Mouse (Mus musculus): ENCODE data around the gene Dsp. TPM values are rescaled to one million over a fixed set of nuclear protein-coding genes. Genes with fewer than 3 reads are reported as not detected.

Dsp gene
- polyA plus RNA-seq, 1 experiment from 2014 or later = 0.13 TPM

DNA sequence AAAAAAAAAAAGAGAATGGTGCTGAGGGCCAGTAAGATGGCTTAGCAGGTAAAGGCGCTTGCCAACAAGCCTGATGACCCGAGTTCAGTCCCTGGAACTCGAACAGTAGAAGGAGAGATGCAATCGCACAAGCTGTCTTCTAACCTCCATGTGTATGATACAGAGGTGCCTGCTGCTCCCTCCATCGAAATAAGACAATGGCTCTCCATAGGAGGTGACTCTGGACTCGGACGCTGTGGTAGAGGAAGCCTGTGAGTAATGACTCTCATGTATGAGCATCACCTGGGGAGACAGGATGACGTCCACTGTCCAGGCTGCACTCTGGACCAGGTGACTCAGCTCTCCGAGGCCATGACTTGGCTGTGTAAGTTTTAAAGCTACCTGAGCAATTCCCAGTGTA, 21.0 kb upstream of the Dsp start:
- H3K9ac ChIP-seq (replicated peaks; ENCODE audit: low read length) = no peak overlapping the region
- no peaks in the 10 kb centered on the region for H3K36me3 ChIP-seq (ENCODE audit: control insufficient read depth, insufficient read depth, low read length)
- no peaks in the 10 kb centered on the region for H3K27me3 ChIP-seq (ENCODE audit: control insufficient read depth, insufficient read depth, low read length)
- no peaks in the 10 kb centered on the region for H3K9me3 ChIP-seq (ENCODE audit: control insufficient read depth, low read length)
- DNase-seq (no peak), ATAC-seq (ENCODE audit: low FRiP score, low TSS enrichment) (no peak)
- no peak overlapping the region for H3K27ac ChIP-seq (replicated peaks; ENCODE audit: low read depth, low read length)
- no peaks in the 10 kb centered on the region for H3K4me1 ChIP-seq (ENCODE audit: control insufficient read depth, insufficient read depth, low read length)
- H3K4me2 ChIP-seq (ENCODE audit: low read length) = no peak overlapping the region
- no peak overlapping the region for H3K4me3 ChIP-seq (replicated peaks; ENCODE audit: low read depth, low read length)
- 88% methylated on average over 9 of the region's 9 CpGs for WGBS

DNA sequence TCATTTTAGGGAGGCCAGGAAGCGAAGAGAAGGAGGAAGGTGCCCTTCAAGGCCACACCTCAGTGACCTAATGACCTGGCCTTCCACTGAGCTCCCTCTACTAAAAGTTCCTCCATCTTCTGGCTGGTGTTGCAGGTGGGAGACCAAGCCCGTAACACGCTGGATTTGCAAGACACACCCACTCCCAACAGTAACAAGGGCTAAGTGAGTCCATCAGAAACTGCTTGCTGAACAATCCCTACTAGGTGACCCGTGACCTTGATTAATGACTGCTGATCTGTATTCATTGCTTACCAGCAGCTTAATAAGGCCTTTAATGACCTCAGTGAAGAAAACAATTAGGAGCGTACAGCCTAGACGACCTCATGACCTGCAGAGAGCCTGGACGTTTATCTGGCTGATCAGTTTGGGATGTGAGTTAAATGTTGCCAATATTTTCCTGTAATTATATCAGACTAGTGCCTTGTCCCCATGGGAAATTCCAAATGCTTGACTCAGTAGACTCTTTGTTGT, 18.0 kb upstream of the Dsp start:
- H3K4me1 ChIP-seq (ENCODE audit: control insufficient read depth, insufficient read depth, low read length) = no peaks in the 10 kb centered on the region
- no peak overlapping the region for H3K4me3 ChIP-seq (replicated peaks; ENCODE audit: low read depth, low read length)
- H3K4me2 ChIP-seq (ENCODE audit: low read length) = no peak overlapping the region
- no peaks in the 10 kb centered on the region for H3K27me3 ChIP-seq (ENCODE audit: control insufficient read depth, insufficient read depth, low read length)
- DNase-seq (no peak), ATAC-seq (ENCODE audit: low FRiP score, low TSS enrichment) (no peak)
- WGBS = 65% methylated on average over 7 of the region's 7 CpGs
- no peak overlapping the region for H3K9ac ChIP-seq (replicated peaks; ENCODE audit: low read length)
- no peak overlapping the region for H3K27ac ChIP-seq (replicated peaks; ENCODE audit: low read depth, low read length)
- no peaks in the 10 kb centered on the region for H3K36me3 ChIP-seq (ENCODE audit: control insufficient read depth, insufficient read depth, low read length)
- no peaks in the 10 kb centered on the region for H3K9me3 ChIP-seq (ENCODE audit: control insufficient read depth, low read length)

DNA sequence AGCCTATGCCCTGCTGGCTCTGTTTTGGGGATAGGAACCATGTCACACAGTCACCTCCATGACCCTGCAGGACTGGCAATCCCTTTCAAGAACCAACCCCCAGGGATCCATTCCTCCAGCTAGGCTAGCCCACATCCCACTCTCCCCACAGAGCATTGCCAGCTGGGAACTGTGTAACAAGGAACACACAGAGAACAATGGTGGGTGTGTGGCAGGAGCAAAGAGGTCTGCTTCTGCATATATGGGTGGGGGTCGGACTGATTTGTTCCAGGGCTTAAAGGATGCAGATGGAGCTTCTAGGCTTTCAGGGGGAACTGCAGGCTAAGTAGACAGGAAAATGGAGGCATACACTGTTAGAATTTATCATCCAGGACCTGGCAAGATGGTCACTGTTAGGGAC, 10.6 kb upstream of the Dsp start:
- H3K27me3 ChIP-seq (ENCODE audit: control insufficient read depth, insufficient read depth, low read length) = peaks cover 3% of the 10 kb centered on the region; the same call in 1 of the 2 replicates
- ATAC-seq (ENCODE audit: low FRiP score, low TSS enrichment) = no peak
- 42% methylated on average over 1 of the region's 1 CpGs for WGBS

DNA sequence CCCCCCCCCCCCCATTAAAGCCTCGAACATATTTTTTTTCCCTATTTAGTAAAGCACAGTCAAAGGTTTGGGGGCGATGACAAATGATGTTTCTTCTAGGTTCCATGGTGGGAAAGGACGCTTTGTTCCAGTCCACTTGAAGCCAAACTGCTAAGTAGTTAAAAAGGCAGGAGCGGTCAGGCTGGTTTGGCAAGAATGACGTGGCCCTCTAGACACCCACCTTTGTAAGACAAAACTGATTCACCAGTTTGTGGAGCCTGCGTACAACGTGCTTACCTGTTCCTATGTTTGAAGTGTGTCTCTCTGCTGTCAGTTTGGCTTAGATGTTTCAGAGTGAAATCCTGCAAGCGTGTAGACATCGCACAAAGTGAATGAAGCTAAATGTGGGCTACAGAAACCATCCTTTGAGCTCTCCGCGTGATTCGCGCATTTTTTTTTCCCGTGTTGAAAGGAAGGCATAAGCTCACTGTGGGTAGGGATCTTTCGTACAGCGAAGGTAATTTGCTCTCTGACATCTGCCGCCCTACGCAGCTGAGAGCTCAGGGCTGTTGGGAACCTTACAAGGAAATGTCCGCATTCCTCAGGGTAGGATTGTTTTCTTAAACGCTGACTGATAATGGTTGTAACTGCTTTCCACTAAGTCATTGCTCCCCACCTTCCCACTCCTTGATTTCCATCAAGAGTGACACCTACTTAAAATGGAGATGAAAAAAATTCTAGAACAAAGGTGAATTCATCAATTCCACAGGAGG, 6.0 kb upstream of the Dsp start:
- ATAC-seq (ENCODE audit: low FRiP score, low TSS enrichment) = no peak
- Histone ChIP-seq H3K9me3 (ENCODE audit: control insufficient read depth, low read length) (no peaks in the 10 kb centered on the region), H3K36me3 (ENCODE audit: control insufficient read depth, insufficient read depth, low read length) (no peaks in the 10 kb centered on the region), H3K27ac (replicated peaks; ENCODE audit: low read depth, low read length) (no peak overlapping the region), H3K4me3 (replicated peaks; ENCODE audit: low read depth, low read length) (no peak overlapping the region), H3K4me2 (ENCODE audit: low read length) (peak overlapping the region; percentile 21; the same call in 1 of the 2 replicates), H3K4me1 (ENCODE audit: control insufficient read depth, insufficient read depth, low read length) (no peaks in the 10 kb centered on the region), H3K9ac (replicated peaks; ENCODE audit: low read length) (no peak overlapping the region), H3K27me3 (ENCODE audit: control insufficient read depth, insufficient read depth, low read length) (peaks cover 22% of the 10 kb centered on the region)
- peak; percentile 28 for DNase-seq
- WGBS = 17% methylated on average over 20 of the region's 20 CpGs

More for the DNA sequence above, 10.6 kb upstream of the Dsp start:
- no peaks in the 10 kb centered on the region for H3K9me3 ChIP-seq (ENCODE audit: control insufficient read depth, low read length)
- no peak overlapping the region for H3K4me2 ChIP-seq (ENCODE audit: low read length)
- H3K4me3 ChIP-seq (replicated peaks; ENCODE audit: low read depth, low read length) = no peak overlapping the region
- no peak overlapping the region for H3K27ac ChIP-seq (replicated peaks; ENCODE audit: low read depth, low read length)
- no peaks in the 10 kb centered on the region for H3K36me3 ChIP-seq (ENCODE audit: control insufficient read depth, insufficient read depth, low read length)
- no peak overlapping the region for H3K9ac ChIP-seq (replicated peaks; ENCODE audit: low read length)
- H3K4me1 ChIP-seq (ENCODE audit: control insufficient read depth, insufficient read depth, low read length) = no peaks in the 10 kb centered on the region
- no peak for DNase-seq

DNA sequence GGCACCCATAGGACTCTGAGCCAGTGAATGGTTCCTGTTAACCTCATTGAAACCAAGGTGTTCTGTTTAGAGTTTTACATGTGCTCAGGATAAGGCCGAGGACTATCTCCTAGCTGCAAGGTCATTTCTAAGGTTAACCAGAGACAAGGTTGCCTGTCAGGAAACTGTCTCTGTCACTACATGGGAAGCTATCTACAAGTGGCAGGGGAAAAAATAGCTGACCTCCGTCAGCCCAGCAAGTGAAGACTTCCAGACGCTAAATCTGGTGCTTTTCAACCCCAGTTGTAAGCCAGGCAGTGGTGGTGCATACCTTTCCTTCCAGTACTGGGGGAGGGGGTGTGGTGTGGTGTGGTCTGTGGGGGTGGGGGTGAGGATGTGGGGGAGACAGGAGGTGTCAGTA, 2.7 kb upstream of the Dsp start:
- no peak overlapping the region for H3K4me3 ChIP-seq (replicated peaks; ENCODE audit: low read depth, low read length)
- peaks cover 53% of the 10 kb centered on the region for H3K27me3 ChIP-seq (ENCODE audit: control insufficient read depth, insufficient read depth, low read length)
- no peak for ATAC-seq (ENCODE audit: low FRiP score, low TSS enrichment)
- H3K36me3 ChIP-seq (ENCODE audit: control insufficient read depth, insufficient read depth, low read length) = no peaks in the 10 kb centered on the region
- H3K4me2 ChIP-seq (ENCODE audit: low read length) = no peak overlapping the region
- H3K27ac ChIP-seq (replicated peaks; ENCODE audit: low read depth, low read length) = no peak overlapping the region
- no peak overlapping the region for H3K9ac ChIP-seq (replicated peaks; ENCODE audit: low read length)
- H3K4me1 ChIP-seq (ENCODE audit: control insufficient read depth, insufficient read depth, low read length) = 0 out of 2 replicates have a peak, but pooled peaks cover 10% of the 10 kb centered on the region
- H3K9me3 ChIP-seq (ENCODE audit: control insufficient read depth, low read length) = no peaks in the 10 kb centered on the region
- DNase-seq = no peak
- WGBS = 63% methylated on average over 3 of the region's 3 CpGs

DNA sequence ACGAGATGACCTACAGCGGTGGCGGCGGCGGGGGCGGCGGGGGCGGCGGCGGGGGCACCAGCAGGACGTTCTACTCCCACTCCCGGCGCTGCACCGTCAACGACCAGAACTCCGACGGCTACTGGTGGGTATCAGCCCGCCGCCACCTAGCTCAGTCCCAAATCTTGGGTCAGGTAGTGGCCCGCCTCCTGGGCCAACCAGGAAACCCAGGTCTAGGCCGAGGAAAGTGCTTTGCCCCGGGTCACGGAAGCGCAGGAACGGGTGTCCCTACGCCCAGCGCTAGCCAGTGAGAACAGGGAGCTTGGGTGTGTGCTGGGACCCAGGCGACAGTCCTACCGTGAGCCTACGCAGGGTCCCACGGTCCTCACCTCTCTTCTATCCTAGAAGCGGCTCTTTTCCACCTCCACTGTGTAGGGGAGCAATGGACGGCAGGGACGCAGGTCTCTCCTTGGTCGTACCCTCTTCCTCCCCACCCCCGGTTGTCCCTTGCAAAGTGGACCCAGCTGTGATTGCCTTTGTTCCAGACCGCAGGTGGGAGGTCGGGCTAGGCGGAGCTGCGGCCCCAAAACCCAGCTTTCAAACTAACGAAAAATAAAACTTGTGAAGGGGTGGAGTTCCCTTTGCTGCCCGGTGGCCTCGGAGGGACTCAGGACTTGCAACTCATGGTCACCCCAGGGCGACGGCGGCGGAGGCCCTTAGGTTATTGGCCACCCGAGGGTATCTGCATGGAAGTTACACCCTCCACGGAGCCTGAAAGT, 756 bp downstream of the Dsp start:
- ATAC-seq (ENCODE audit: low FRiP score, low TSS enrichment) = peak; percentile 55; the same call in 1 of the 2 replicates
- Histone ChIP-seq H3K4me2 (ENCODE audit: low read length) (peak overlapping the region; percentile 65), H3K9ac (replicated peaks; ENCODE audit: low read length) (peak overlapping the region; percentile 42)

DNA sequence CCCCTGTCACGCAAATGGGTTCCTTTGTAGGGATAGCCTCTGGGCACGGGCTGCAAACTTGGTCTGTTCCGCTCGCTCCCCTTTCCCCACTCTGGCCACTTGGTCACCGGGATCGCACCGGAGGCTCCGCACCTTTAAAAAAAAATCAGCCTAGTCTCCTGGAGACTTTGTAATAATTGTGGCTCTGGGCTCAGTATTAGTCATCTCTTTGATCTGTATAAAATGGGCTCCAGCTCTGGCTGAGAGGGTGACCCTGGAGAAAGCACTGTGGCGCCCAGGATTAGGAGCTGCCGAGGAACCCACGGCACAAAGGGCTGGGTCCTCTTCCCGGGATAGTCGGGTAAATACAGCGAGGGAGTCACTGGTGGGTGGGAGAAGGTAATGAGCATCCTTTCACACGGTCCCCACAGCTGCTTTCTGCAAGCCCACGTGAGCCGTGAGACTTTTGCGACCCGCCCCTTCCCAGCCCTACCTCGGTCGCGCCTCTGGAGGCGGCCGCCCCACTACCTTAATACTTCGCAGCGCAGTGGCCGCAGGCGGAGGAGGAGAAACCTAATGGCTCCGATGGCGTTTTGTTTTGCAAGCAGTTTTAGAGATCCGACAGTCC, 1.4 kb downstream of the Dsp start:
- H3K4me3 ChIP-seq (replicated peaks; ENCODE audit: low read depth, low read length) = peak overlapping the region; percentile 35; the same call in 1 of the 2 replicates
- no peak overlapping the region for H3K27ac ChIP-seq (replicated peaks; ENCODE audit: low read depth, low read length)
- ATAC-seq (ENCODE audit: low FRiP score, low TSS enrichment) (peak; percentile 44; the same call in 1 of the 2 replicates), DNase-seq (peak; percentile 66)
- H3K4me1 ChIP-seq (ENCODE audit: control insufficient read depth, insufficient read depth, low read length) = 0 out of 2 replicates have a peak, but pooled peaks cover 10% of the 10 kb centered on the region
- H3K4me2 ChIP-seq (ENCODE audit: low read length) = peak overlapping the region; percentile 65
- H3K9ac ChIP-seq (replicated peaks; ENCODE audit: low read length) = no peak overlapping the region
- H3K9me3 ChIP-seq (ENCODE audit: control insufficient read depth, low read length) = no peaks in the 10 kb centered on the region
- WGBS = under 1% methylated on average over 31 of the region's 31 CpGs
- peaks cover 81% of the 10 kb centered on the region for H3K27me3 ChIP-seq (ENCODE audit: control insufficient read depth, insufficient read depth, low read length)
- no peaks in the 10 kb centered on the region for H3K36me3 ChIP-seq (ENCODE audit: control insufficient read depth, insufficient read depth, low read length)

More for the DNA sequence above, 756 bp downstream of the Dsp start:
- Histone ChIP-seq H3K4me3 (replicated peaks; ENCODE audit: low read depth, low read length) (peak overlapping the region; percentile 35), H3K4me1 (ENCODE audit: control insufficient read depth, insufficient read depth, low read length) (0 out of 2 replicates have a peak, but pooled peaks cover 10% of the 10 kb centered on the region), H3K27ac (replicated peaks; ENCODE audit: low read depth, low read length) (no peak overlapping the region), H3K36me3 (ENCODE audit: control insufficient read depth, insufficient read depth, low read length) (no peaks in the 10 kb centered on the region), H3K27me3 (ENCODE audit: control insufficient read depth, insufficient read depth, low read length) (peaks cover 75% of the 10 kb centered on the region), H3K9me3 (ENCODE audit: control insufficient read depth, low read length) (no peaks in the 10 kb centered on the region)
- peak; percentile 27 for DNase-seq
- WGBS = under 1% methylated on average over 49 of the region's 49 CpGs

DNA sequence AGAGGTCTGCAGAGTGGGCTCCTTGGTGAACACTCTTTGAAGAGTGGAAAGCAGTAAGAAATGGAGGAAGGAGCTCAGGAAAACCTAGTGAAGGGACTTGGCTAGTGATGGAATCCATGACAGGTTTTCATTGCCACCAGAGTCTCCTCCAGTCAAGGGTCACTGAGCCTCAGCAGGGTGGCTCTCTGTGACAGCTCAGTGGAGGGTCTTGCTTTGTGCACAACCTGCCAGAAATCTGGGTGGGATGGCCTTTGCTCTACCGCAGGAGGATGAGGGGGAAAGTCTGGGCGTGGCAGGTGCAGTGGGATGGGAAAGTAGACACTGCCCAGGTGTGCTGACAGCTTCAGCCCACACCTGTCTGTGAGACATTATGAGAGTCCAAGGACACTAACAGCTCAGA, 4.4 kb downstream of the Dsp start:
- Histone ChIP-seq H3K9ac (replicated peaks; ENCODE audit: low read length) (no peak overlapping the region), H3K9me3 (ENCODE audit: control insufficient read depth, low read length) (no peaks in the 10 kb centered on the region), H3K36me3 (ENCODE audit: control insufficient read depth, insufficient read depth, low read length) (no peaks in the 10 kb centered on the region), H3K4me1 (ENCODE audit: control insufficient read depth, insufficient read depth, low read length) (0 out of 2 replicates have a peak, but pooled peaks cover 10% of the 10 kb centered on the region), H3K4me2 (ENCODE audit: low read length) (no peak overlapping the region), H3K27me3 (ENCODE audit: control insufficient read depth, insufficient read depth, low read length) (peaks cover 69% of the 10 kb centered on the region), H3K4me3 (replicated peaks; ENCODE audit: low read depth, low read length) (no peak overlapping the region), H3K27ac (replicated peaks; ENCODE audit: low read depth, low read length) (no peak overlapping the region)
- WGBS = 4% methylated on average over 2 of the region's 2 CpGs
- no peak for ATAC-seq (ENCODE audit: low FRiP score, low TSS enrichment)
- DNase-seq = no peak
